Mouse (Mus musculus) liver, embryonic 15.5 days (tissue): ENCODE results near the gene Bcl2. TPM values are rescaled to one million over a fixed set of nuclear protein-coding genes. Genes with fewer than 3 reads are reported as not detected.
A peak's percentile ranks its signal among the peaks of the same experiment; 100 is the strongest.

ENCODE experiments used
- ATAC-seq: fragments of 200-750 bp; cut with Nextera tagmentation; 2 replicates; pipeline ENCODE4 v1.8.0; 2017; ENCODE audit warnings: moderate number of reproducible peaks, mild to moderate bottlenecking, moderate library complexity; ENCODE audit not compliant: insufficient read depth
- H3K27ac ChIP-seq: fragments of 300-500 bp; sonication (generic); replicated peaks from 2 replicates; pipeline ENCODE4 v1.5.1; 2015; ENCODE audit warnings: mild to moderate bottlenecking, inconsistent platforms
- H3K27me3 ChIP-seq: fragments of 300-500 bp; sonication (generic); 2 replicates; pipeline ENCODE4 v1.6.1; 2015; ENCODE audit warnings: mild to moderate bottlenecking, inconsistent platforms
- H3K36me3 ChIP-seq: fragments of 300-500 bp; sonication (generic); replicated peaks from 2 replicates; pipeline ENCODE4 v1.6.1; 2015; ENCODE audit warnings: moderate library complexity, mild to moderate bottlenecking, inconsistent platforms
- H3K4me1 ChIP-seq: fragments of 300-500 bp; sonication (generic); replicated peaks from 2 replicates; pipeline ENCODE4 v1.6.1; 2015; ENCODE audit warnings: inconsistent platforms
- H3K4me2 ChIP-seq: fragments of 300-500 bp; sonication (generic); 2 replicates; pipeline ENCODE4 v1.6.1; 2015; ENCODE audit warnings: moderate library complexity, mild to moderate bottlenecking, inconsistent platforms
- H3K4me3 ChIP-seq: fragments of 300-500 bp; sonication (generic); replicated peaks from 2 replicates; pipeline ENCODE4 v1.5.1; 2015; ENCODE audit warnings: mild to moderate bottlenecking, inconsistent platforms
- H3K9ac ChIP-seq: fragments of 300-500 bp; sonication (generic); 2 replicates; pipeline ENCODE4 v1.6.1; 2015; ENCODE audit warnings: moderate library complexity, mild to moderate bottlenecking, inconsistent platforms
- H3K9me3 ChIP-seq: fragments of 300-500 bp; sonication (generic); replicated peaks from 2 replicates; pipeline ENCODE4 v1.6.1; 2016; ENCODE audit warnings: inconsistent platforms
- WGBS: fragments of 180-500 bp; shearing (Covaris S2); methylation state at CpG from one replicate; pipeline ENCODE4 v1.1.7; 2015; ENCODE audit warnings: mixed read lengths; ENCODE audit not compliant: insufficient replicate concordance; 5-methylcytosine and 5-hydroxymethylcytosine counted together
- polyA plus RNA-seq: library from polyadenylated mRNA; unstranded; fragments of >200 nt; fragmentation: Nextera tagmentation; extraction: Ambion mirVana; gene quantifications from 2 replicates; pipeline ENCODE4 v1.2.1, GENCODE M21; 2015

The Bcl2 gene
- polyA plus RNA-seq, 1 experiment from 2014 or later, result 0.84 TPM

- Histone ChIP-seq H3K4me1 (no peaks in the 10 kb centered on the region), H3K36me3 (no peaks in the 10 kb centered on the region)
- WGBS, result 69% methylated on average over 4 of the region's 4 CpGs
Observed at GRCm38 (mm10) chr1:106565238-106565637, 148.8 kb downstream of the Bcl2 start.

GRCm38 (mm10) chr1:106564436-106564835 is 149.6 kb downstream of the Bcl2 start:
- Histone ChIP-seq H3K9me3 (no peaks in the 10 kb centered on the region), H3K4me1 (no peaks in the 10 kb centered on the region), H3K4me2 (no peak overlapping the region), H3K36me3 (no peaks in the 10 kb centered on the region), H3K27me3 (no peaks in the 10 kb centered on the region), H3K27ac (no peak overlapping the region), H3K9ac (no peak overlapping the region), H3K4me3 (no peak overlapping the region)
- 49% methylated on average over 1 of the region's 1 CpGs for WGBS
- ATAC-seq, result no peak

More at GRCm38 (mm10) chr1:106565238-106565637, 148.8 kb downstream of the Bcl2 start:
- no peaks in the 10 kb centered on the region for H3K9me3 ChIP-seq
- H3K4me2 ChIP-seq, result no peak overlapping the region
- ATAC-seq, result no peak
- H3K4me3 ChIP-seq, result no peak overlapping the region
- no peak overlapping the region for H3K27ac ChIP-seq
- no peak overlapping the region for H3K9ac ChIP-seq
- H3K27me3 ChIP-seq, result no peaks in the 10 kb centered on the region

GRCm38 (mm10) chr1:106562751-106563150 is 151.3 kb downstream of the Bcl2 start:
- Histone ChIP-seq H3K9ac (no peak overlapping the region), H3K27ac (no peak overlapping the region), H3K4me1 (no peaks in the 10 kb centered on the region), H3K9me3 (no peaks in the 10 kb centered on the region), H3K36me3 (no peaks in the 10 kb centered on the region), H3K27me3 (no peaks in the 10 kb centered on the region), H3K4me2 (no peak overlapping the region), H3K4me3 (no peak overlapping the region)
- WGBS, result 74% methylated on average over 3 of the region's 3 CpGs
- no peak for ATAC-seq

GRCm38 (mm10) chr1:106561085-106561760 is 152.9 kb downstream of the Bcl2 start:
- Histone ChIP-seq H3K4me3 (no peak overlapping the region), H3K9ac (no peak overlapping the region), H3K27me3 (no peaks in the 10 kb centered on the region), H3K36me3 (no peaks in the 10 kb centered on the region), H3K4me2 (no peak overlapping the region), H3K4me1 (no peaks in the 10 kb centered on the region), H3K27ac (no peak overlapping the region), H3K9me3 (no peaks in the 10 kb centered on the region)
- WGBS, result 29% methylated on average over 11 of the region's 11 CpGs
- ATAC-seq, result no peak

GRCm38 (mm10) chr1:106560105-106560504 is 154.0 kb downstream of the Bcl2 start:
- no peaks in the 10 kb centered on the region for H3K9me3 ChIP-seq
- no peaks in the 10 kb centered on the region for H3K36me3 ChIP-seq
- no peak overlapping the region for H3K9ac ChIP-seq
- no peak overlapping the region for H3K4me3 ChIP-seq
- no peak overlapping the region for H3K27ac ChIP-seq
- no peak overlapping the region for H3K4me2 ChIP-seq
- H3K4me1 ChIP-seq, result no peaks in the 10 kb centered on the region
- H3K27me3 ChIP-seq, result no peaks in the 10 kb centered on the region
- 33% methylated on average over 3 of the region's 3 CpGs for WGBS
- no peak for ATAC-seq

GRCm38 (mm10) chr1:106559116-106559605 is 154.9 kb downstream of the Bcl2 start:
- H3K27me3 ChIP-seq, result no peaks in the 10 kb centered on the region
- no peak overlapping the region for H3K9ac ChIP-seq
- ATAC-seq, result no peak
- no peak overlapping the region for H3K4me2 ChIP-seq
- WGBS, result 49% methylated on average over 2 of the region's 2 CpGs
- H3K27ac ChIP-seq, result no peak overlapping the region
- no peaks in the 10 kb centered on the region for H3K36me3 ChIP-seq
- H3K4me3 ChIP-seq, result no peak overlapping the region
- H3K4me1 ChIP-seq, result no peaks in the 10 kb centered on the region
- H3K9me3 ChIP-seq, result no peaks in the 10 kb centered on the region

- Histone ChIP-seq H3K4me2 (no peak overlapping the region), H3K9ac (no peak overlapping the region), H3K4me1 (no peaks in the 10 kb centered on the region), H3K27ac (no peak overlapping the region), H3K36me3 (no peaks in the 10 kb centered on the region), H3K9me3 (no peaks in the 10 kb centered on the region), H3K4me3 (no peak overlapping the region), H3K27me3 (no peaks in the 10 kb centered on the region)
- no peak for ATAC-seq
- WGBS, result 29% methylated on average over 9 of the region's 9 CpGs
Observed at GRCm38 (mm10) chr1:106555498-106556168, 158.4 kb downstream of the Bcl2 start.

GRCm38 (mm10) chr1:106553846-106554802 is 159.9 kb downstream of the Bcl2 start:
- no peaks in the 10 kb centered on the region for H3K27me3 ChIP-seq
- H3K9ac ChIP-seq, result no peak overlapping the region
- no peak overlapping the region for H3K4me3 ChIP-seq
- no peaks in the 10 kb centered on the region for H3K9me3 ChIP-seq
- no peak overlapping the region for H3K4me2 ChIP-seq
- peak; percentile 22; the same call in 1 of the 2 replicates for ATAC-seq
- H3K36me3 ChIP-seq, result no peaks in the 10 kb centered on the region
- 55% methylated on average over 8 of the region's 8 CpGs for WGBS
- H3K4me1 ChIP-seq, result no peaks in the 10 kb centered on the region
- H3K27ac ChIP-seq, result no peak overlapping the region

GRCm38 (mm10) chr1:106552856-106553255 is 161.2 kb downstream of the Bcl2 start:
- no peaks in the 10 kb centered on the region for H3K4me1 ChIP-seq
- no peak overlapping the region for H3K9ac ChIP-seq
- H3K27ac ChIP-seq, result no peak overlapping the region
- no peaks in the 10 kb centered on the region for H3K9me3 ChIP-seq
- 48% methylated on average over 7 of the region's 7 CpGs for WGBS
- no peaks in the 10 kb centered on the region for H3K36me3 ChIP-seq
- H3K4me3 ChIP-seq, result no peak overlapping the region
- ATAC-seq, result no peak
- no peaks in the 10 kb centered on the region for H3K27me3 ChIP-seq
- no peak overlapping the region for H3K4me2 ChIP-seq

- ATAC-seq, result no peak
- Histone ChIP-seq H3K27me3 (no peaks in the 10 kb centered on the region), H3K27ac (no peak overlapping the region), H3K4me2 (no peak overlapping the region), H3K9me3 (no peaks in the 10 kb centered on the region), H3K4me3 (no peak overlapping the region), H3K4me1 (no peaks in the 10 kb centered on the region), H3K9ac (no peak overlapping the region), H3K36me3 (no peaks in the 10 kb centered on the region)
- WGBS, result 39% methylated on average over 3 of the region's 3 CpGs
Observed at GRCm38 (mm10) chr1:106550580-106550979, 163.5 kb downstream of the Bcl2 start.

- no peak overlapping the region for H3K27ac ChIP-seq
- no peak overlapping the region for H3K9ac ChIP-seq
- H3K36me3 ChIP-seq, result no peaks in the 10 kb centered on the region
- 28% methylated on average over 5 of the region's 5 CpGs for WGBS
- no peak for ATAC-seq
- H3K4me1 ChIP-seq, result no peaks in the 10 kb centered on the region
- H3K4me3 ChIP-seq, result no peak overlapping the region
- no peaks in the 10 kb centered on the region for H3K9me3 ChIP-seq
- H3K27me3 ChIP-seq, result no peaks in the 10 kb centered on the region
- H3K4me2 ChIP-seq, result no peak overlapping the region
Observed at GRCm38 (mm10) chr1:106549025-106549424, 165.0 kb downstream of the Bcl2 start.
